Mouse (Mus musculus): ENCODE data around the gene Scn11a.

GRCm38 (mm10) chr9:119728412-119729097 lies 96.7 kb downstream of the Scn11a start:
- TF ChIP-seq CTCF (IDR thresholded peaks at IDR 0.05; ENCODE audit: control insufficient read depth, insufficient read depth, insufficient replicate concordance, low read depth, low read length), result no peak
- TF ChIP-seq POLR2A (IDR thresholded peaks at IDR 0.05; ENCODE audit: control insufficient read depth, low read depth, low read length), result no peak
